Mouse (Mus musculus) embryonic facial prominence, embryonic 12.5 days (tissue): Measurements from ENCODE around the gene Krtap9-1. TPM values are rescaled to one million over a fixed set of nuclear protein-coding genes. Genes with fewer than 3 reads are reported as not detected.

Experiments
- polyA plus RNA-seq: library from polyadenylated mRNA; unstranded; fragments of >200 nt; fragmentation: Nextera tagmentation; extraction: Ambion mirVana; gene quantifications from 2 replicates; pipeline ENCODE4 v1.2.1, GENCODE M21; 2016

Krtap9-1 gene
- polyA plus RNA-seq, 1 experiment from 2014 or later = not detected

Other genes starting within 250 kb of the Krtap9-1 start
- gene Krtap4-1, start 245.2 kb upstream of the Krtap9-1 start, polyA plus RNA-seq = not detected in 2 replicates
- not detected in 2 replicates for gene Krtap4-2, start 238.3 kb upstream of the Krtap9-1 start, polyA plus RNA-seq
- gene Krtap4-7, start 229.3 kb upstream of the Krtap9-1 start, polyA plus RNA-seq = not detected in 2 replicates
- gene Gm11555, start 223.2 kb upstream of the Krtap9-1 start, polyA plus RNA-seq = not detected in 2 replicates
- not detected in 2 replicates for gene Gm11563, start 214.4 kb upstream of the Krtap9-1 start, polyA plus RNA-seq
- gene Krtap4-6, start 207.4 kb upstream of the Krtap9-1 start, polyA plus RNA-seq = not detected in 2 replicates
- not detected in 2 replicates for gene Gm14190, start 182.6 kb upstream of the Krtap9-1 start, polyA plus RNA-seq
- gene Gm14180, start 139.1 kb upstream of the Krtap9-1 start, polyA plus RNA-seq = not detected in 2 replicates
- not detected in 2 replicates for gene Gm11595, start 100.5 kb upstream of the Krtap9-1 start, polyA plus RNA-seq
- not detected in 2 replicates for gene Krtap4-8, start 92.7 kb upstream of the Krtap9-1 start, polyA plus RNA-seq
- not detected in 2 replicates for gene Krtap4-9, start 88.2 kb upstream of the Krtap9-1 start, polyA plus RNA-seq
- not detected in 2 replicates for gene Gm11596, start 79.9 kb upstream of the Krtap9-1 start, polyA plus RNA-seq
- gene Gm11569, start 74.5 kb upstream of the Krtap9-1 start, polyA plus RNA-seq = not detected in 2 replicates
- not detected in 2 replicates for gene Gm11554, start 68.9 kb upstream of the Krtap9-1 start, polyA plus RNA-seq
- not detected in 2 replicates for gene Krtap4-13, start 63.5 kb upstream of the Krtap9-1 start, polyA plus RNA-seq
- gene Gm11564, start 57.7 kb upstream of the Krtap9-1 start, polyA plus RNA-seq = not detected in 2 replicates
- gene 2300003K06Rik, start 35.3 kb upstream of the Krtap9-1 start, polyA plus RNA-seq = not detected in 2 replicates
- not detected in 2 replicates for gene Krtap4-16, start 21.8 kb upstream of the Krtap9-1 start, polyA plus RNA-seq
- gene Gm11568, start 15.5 kb upstream of the Krtap9-1 start, polyA plus RNA-seq = not detected in 2 replicates
- not detected in 2 replicates for gene Gm11559, start 8.9 kb upstream of the Krtap9-1 start, polyA plus RNA-seq
- gene Gm11567, start 5.8 kb downstream of the Krtap9-1 start, polyA plus RNA-seq = not detected in 2 replicates
- not detected in 2 replicates for gene Krtap31-1, start 34.5 kb downstream of the Krtap9-1 start, polyA plus RNA-seq
- not detected in 2 replicates for gene Gm11565, start 41.4 kb downstream of the Krtap9-1 start, polyA plus RNA-seq
- gene Krtap31-2, start 62.9 kb downstream of the Krtap9-1 start, polyA plus RNA-seq = not detected in 2 replicates
- gene Krtap9-5, start 75.1 kb downstream of the Krtap9-1 start, polyA plus RNA-seq = not detected in 2 replicates
- gene Krtap29-1, start 105.7 kb downstream of the Krtap9-1 start, polyA plus RNA-seq = not detected in 2 replicates
- not detected in 2 replicates for gene Krtap16-1, start 113.2 kb downstream of the Krtap9-1 start, polyA plus RNA-seq
- gene Krtap17-1, start 120.6 kb downstream of the Krtap9-1 start, polyA plus RNA-seq = 0.29 TPM in 1 of 2 replicates, not detected in the other
- 0.15 TPM in 1 of 2 replicates, not detected in the other for gene Krt33a, start 142.8 kb downstream of the Krtap9-1 start, polyA plus RNA-seq
- 0.23 and 0.40 TPM in 2 replicates for gene Krt33b, start 156.5 kb downstream of the Krtap9-1 start, polyA plus RNA-seq
- not detected in 2 replicates for gene Krt34, start 168.2 kb downstream of the Krtap9-1 start, polyA plus RNA-seq
- not detected in 2 replicates for gene Krt31, start 177.2 kb downstream of the Krtap9-1 start, polyA plus RNA-seq
- not detected in 2 replicates for gene Krt32, start 214.8 kb downstream of the Krtap9-1 start, polyA plus RNA-seq
- not detected in 2 replicates for gene Krt35, start 222.9 kb downstream of the Krtap9-1 start, polyA plus RNA-seq
- gene Krt36, start 232.2 kb downstream of the Krtap9-1 start, polyA plus RNA-seq = 0.09 TPM in 1 of 2 replicates, not detected in the other
- not detected in 2 replicates for gene Krt13, start 248.2 kb downstream of the Krtap9-1 start, polyA plus RNA-seq